Mouse (Mus musculus) forebrain, embryonic 12.5 days (tissue): ENCODE measurements around the gene Ano10. TPM values are rescaled to one million over a fixed set of nuclear protein-coding genes. Genes with fewer than 3 reads are reported as not detected.

Experiments used
- ATAC-seq: fragments of 200-750 bp; cut with Nextera tagmentation; 2 replicates; pipeline ENCODE4 v1.8.0; 2017; ENCODE audit warnings: moderate TSS enrichment; ENCODE audit not compliant: low FRiP score
- H3K27ac ChIP-seq: fragments of 300-500 bp; sonication (generic); 2 replicates; pipeline ENCODE4 v1.5.1; 2016; ENCODE audit warnings: mild to moderate bottlenecking
- H3K27me3 ChIP-seq: fragments of 300-500 bp; sonication (generic); 2 replicates; pipeline ENCODE4 v1.6.1; 2016; ENCODE audit warnings: mild to moderate bottlenecking
- H3K36me3 ChIP-seq: fragments of 300-500 bp; sonication (generic); replicated peaks from 2 replicates; pipeline ENCODE4 v1.6.1; 2016; ENCODE audit warnings: mild to moderate bottlenecking
- H3K4me1 ChIP-seq: fragments of 300-500 bp; sonication (generic); 2 replicates; pipeline ENCODE4 v1.6.1; 2016
- H3K4me2 ChIP-seq: fragments of 300-500 bp; sonication (generic); 2 replicates; pipeline ENCODE4 v1.6.1; 2016; ENCODE audit warnings: mild to moderate bottlenecking, moderate library complexity
- H3K4me3 ChIP-seq: fragments of 300-500 bp; sonication (generic); replicated peaks from 2 replicates; pipeline ENCODE4 v1.5.1; 2016; ENCODE audit warnings: mild to moderate bottlenecking
- H3K9ac ChIP-seq: fragments of 300-500 bp; sonication (generic); 2 replicates; pipeline ENCODE4 v1.6.1; 2016; ENCODE audit warnings: mild to moderate bottlenecking
- H3K9me3 ChIP-seq: fragments of 300-500 bp; sonication (generic); 2 replicates; pipeline ENCODE4 v1.6.1; 2016
- WGBS: fragments of 180-500 bp; shearing (Covaris S2); methylation state at CpG from one replicate; pipeline ENCODE4 v1.1.7; 2016; 5-methylcytosine and 5-hydroxymethylcytosine counted together
- polyA plus RNA-seq: library from polyadenylated mRNA; unstranded; fragments of >200 nt; fragmentation: Nextera tagmentation; extraction: Ambion mirVana; gene quantifications from 2 replicates; pipeline ENCODE4 v1.2.1, GENCODE M21; 2016

Gene Ano10
- polyA plus RNA-seq, 1 experiment from 2014 or later, result 37.0 TPM

DNA sequence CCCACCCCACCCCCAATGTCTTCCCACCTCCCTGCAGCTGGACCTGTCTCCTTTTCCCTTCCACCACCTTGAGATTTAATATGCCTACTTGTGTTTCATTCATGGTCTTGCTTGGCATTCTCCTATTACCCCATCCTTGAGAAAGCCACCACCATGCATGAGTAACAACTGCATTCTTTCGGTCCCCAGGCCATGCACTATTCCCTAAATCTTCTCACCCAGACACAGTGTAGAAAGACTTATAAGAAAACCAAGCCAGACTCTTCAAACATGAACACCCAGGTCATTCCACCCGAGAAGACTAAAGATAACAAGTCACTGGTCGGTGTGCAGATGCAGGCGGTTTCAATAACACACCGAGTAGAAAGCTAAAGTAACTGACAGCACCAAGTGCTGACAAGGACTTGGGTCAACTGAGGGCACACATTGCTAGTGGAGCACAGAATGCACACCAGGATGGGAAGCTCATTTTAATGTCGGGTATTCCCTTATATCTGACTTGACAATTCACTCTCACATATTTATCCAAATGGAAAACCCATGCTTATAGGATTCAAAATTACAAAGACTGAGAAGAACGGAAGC is 77.2 kb downstream of the Ano10 start:
- 89% methylated on average over 7 of the region's 7 CpGs for WGBS
- no peak for ATAC-seq
- no peak overlapping the region for H3K9ac ChIP-seq
- no peak overlapping the region for H3K4me3 ChIP-seq
- H3K4me2 ChIP-seq, result no peak overlapping the region
- no peaks in the 10 kb centered on the region for H3K36me3 ChIP-seq
- no peak overlapping the region for H3K27ac ChIP-seq
- H3K27me3 ChIP-seq, result no peaks in the 10 kb centered on the region
- no peaks in the 10 kb centered on the region for H3K4me1 ChIP-seq
- no peaks in the 10 kb centered on the region for H3K9me3 ChIP-seq

DNA sequence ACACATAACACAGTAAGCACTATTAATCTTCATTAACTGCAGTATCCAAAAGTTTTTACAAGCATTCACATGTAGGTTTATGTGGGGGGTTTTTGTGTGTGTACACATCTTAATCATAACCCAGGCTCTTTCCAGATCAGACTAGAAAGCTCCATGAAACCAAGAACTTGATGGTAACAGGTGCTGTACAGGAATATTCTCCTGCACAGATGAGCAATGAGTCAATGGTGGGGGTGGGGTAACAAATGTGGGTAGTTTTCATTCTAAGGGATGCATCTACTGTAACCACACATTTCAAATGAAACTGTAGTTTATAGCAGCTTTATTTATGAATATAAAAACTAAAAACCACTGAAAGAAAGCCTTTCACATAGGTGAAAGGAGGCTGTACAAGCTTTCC is 79.1 kb downstream of the Ano10 start:
- H3K9ac ChIP-seq, result no peak overlapping the region
- no peak overlapping the region for H3K27ac ChIP-seq
- H3K4me2 ChIP-seq, result no peak overlapping the region
- no peaks in the 10 kb centered on the region for H3K36me3 ChIP-seq
- no peak overlapping the region for H3K4me3 ChIP-seq
- H3K9me3 ChIP-seq, result no peaks in the 10 kb centered on the region
- no peaks in the 10 kb centered on the region for H3K4me1 ChIP-seq
- ATAC-seq, result no peak
- no peaks in the 10 kb centered on the region for H3K27me3 ChIP-seq

DNA sequence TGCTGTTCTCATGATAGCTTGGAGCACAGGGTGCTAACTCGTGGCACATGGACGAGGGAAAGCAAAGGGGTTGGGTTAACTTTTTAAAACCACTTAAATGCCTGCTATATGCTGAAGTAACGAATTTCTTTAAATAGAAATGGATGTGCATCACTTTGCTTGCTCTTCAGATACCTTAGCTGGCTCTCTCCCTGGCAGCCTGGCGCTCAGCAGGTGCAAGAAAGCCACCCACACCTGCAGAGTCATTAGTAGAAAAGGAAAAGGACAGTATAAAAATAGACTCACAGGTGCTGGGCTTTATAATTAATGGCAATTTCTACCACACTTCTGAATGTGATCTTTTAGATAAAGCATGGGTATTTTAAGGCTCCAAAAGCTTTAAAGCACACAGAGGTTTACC is 85.9 kb downstream of the Ano10 start:
- Histone ChIP-seq H3K9me3 (no peaks in the 10 kb centered on the region), H3K4me2 (no peak overlapping the region), H3K27ac (no peak overlapping the region), H3K4me1 (peaks cover 6% of the 10 kb centered on the region; the same call in 1 of the 2 replicates), H3K4me3 (no peak overlapping the region), H3K36me3 (no peaks in the 10 kb centered on the region), H3K27me3 (no peaks in the 10 kb centered on the region), H3K9ac (no peak overlapping the region)
- no peak for ATAC-seq
- 73% methylated on average over 4 of the region's 4 CpGs for WGBS

DNA sequence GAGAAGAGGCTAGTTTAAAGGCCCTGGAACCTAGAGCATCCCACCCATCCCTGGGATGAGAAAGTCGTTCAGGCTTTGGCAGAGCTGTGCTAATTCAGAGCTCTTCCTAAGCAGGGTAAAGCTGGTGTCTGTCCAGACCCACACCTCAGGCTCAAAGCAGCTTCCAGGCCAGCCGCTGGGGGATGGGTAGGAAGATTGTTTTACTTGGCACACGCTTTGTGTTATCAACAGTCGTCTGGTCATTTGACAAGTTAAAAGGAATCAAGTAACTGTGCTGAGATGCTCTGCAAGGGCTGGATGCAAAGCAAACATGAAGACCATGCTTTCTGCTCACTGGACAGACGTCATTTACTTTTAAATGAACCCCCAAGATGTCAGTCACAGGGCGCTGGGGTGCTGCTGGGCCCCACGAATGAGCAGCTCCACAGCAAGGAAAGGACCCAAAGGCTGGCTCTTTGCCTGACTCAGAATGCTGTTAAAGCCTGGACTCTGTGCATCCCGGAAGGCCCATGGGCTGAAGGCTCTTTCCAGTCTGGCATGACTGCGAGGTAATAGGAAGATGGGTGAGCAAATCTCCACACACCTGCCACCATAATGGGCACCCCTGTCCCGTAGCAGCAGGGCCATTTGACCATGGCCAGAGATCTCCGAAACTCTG is 88.6 kb downstream of the Ano10 start:
- Histone ChIP-seq H3K9ac (no peak overlapping the region), H3K4me2 (no peak overlapping the region), H3K4me1 (peaks cover 6% of the 10 kb centered on the region; the same call in 1 of the 2 replicates), H3K4me3 (no peak overlapping the region), H3K27ac (no peak overlapping the region), H3K9me3 (no peaks in the 10 kb centered on the region), H3K36me3 (no peaks in the 10 kb centered on the region), H3K27me3 (no peaks in the 10 kb centered on the region)
- WGBS, result 71% methylated on average over 11 of the region's 11 CpGs
- ATAC-seq, result no peak

DNA sequence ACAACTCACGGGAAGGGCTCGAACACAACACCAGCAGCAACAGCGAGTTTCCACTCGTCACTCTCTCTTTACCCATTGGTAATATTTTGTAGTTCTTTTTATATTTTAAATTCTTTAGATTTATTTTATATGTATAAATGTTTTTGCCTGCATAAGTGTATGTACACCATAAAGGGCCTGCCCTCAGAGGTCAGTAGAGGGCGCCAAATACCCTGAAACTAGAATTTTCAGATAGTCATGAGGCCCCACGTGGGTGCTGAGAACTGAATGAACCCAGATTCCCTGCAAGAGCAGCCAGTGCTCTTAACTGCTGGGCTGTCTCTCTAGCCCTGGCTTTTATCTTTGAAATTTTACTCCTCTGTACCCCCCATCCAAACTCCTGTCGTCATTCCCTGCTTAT is 89.7 kb downstream of the Ano10 start:
- no peaks in the 10 kb centered on the region for H3K36me3 ChIP-seq
- no peak overlapping the region for H3K9ac ChIP-seq
- H3K27ac ChIP-seq, result no peak overlapping the region
- no peak overlapping the region for H3K4me3 ChIP-seq
- H3K27me3 ChIP-seq, result no peaks in the 10 kb centered on the region
- WGBS, result 70% methylated on average over 7 of the region's 7 CpGs
- no peaks in the 10 kb centered on the region for H3K9me3 ChIP-seq
- H3K4me2 ChIP-seq, result no peak overlapping the region
- ATAC-seq, result no peak
- H3K4me1 ChIP-seq, result peaks cover 6% of the 10 kb centered on the region; the same call in 1 of the 2 replicates

DNA sequence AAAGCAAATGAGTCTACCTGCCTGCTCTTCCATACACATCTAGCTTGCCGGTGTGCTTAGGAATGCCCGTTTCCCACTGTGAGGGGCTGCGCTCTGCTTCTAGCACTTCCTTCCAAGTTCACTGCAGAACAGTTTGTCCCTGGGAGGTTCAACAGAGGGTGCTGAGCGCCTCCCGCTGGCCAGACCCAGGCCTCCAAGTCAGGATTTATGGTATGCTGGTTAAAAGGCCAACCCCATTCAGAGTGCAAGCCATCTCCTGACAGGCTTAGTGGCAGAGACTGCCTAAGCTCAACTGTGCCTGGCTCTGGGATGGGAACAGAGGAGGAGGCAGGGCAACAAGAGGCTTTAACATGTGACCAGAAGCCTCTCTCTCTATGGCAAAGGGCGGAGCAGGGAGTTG is 95.0 kb downstream of the Ano10 start:
- H3K4me1 ChIP-seq, result no peaks in the 10 kb centered on the region
- no peak overlapping the region for H3K9ac ChIP-seq
- no peaks in the 10 kb centered on the region; the same call in 1 of the 2 replicates for H3K36me3 ChIP-seq
- no peak overlapping the region for H3K4me3 ChIP-seq
- no peak for ATAC-seq
- no peak overlapping the region for H3K4me2 ChIP-seq
- 41% methylated on average over 6 of the region's 6 CpGs for WGBS
- H3K9me3 ChIP-seq, result no peaks in the 10 kb centered on the region
- no peak overlapping the region for H3K27ac ChIP-seq
- no peaks in the 10 kb centered on the region for H3K27me3 ChIP-seq

DNA sequence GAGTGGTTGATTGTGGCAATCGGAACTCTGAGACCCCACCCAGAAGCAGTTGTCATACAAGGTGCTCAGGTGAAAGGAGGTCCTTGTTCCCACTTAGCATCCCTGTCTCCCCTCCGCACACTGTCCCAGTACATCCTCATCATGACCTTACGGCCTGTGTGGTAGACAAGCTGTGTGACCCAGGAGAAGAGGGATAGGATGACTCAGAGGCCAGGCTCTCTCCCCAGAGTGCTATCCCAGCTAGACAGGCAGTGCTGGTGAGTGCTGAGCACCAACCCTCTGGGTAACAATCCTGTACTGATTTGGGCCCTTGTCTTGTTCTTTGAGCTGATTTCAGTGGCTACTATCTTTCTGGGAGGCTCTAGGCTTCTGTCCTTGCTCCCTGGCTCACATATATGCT is 95.6 kb downstream of the Ano10 start:
- 98% methylated on average over 3 of the region's 3 CpGs for WGBS
- Histone ChIP-seq H3K36me3 (no peaks in the 10 kb centered on the region; the same call in 1 of the 2 replicates), H3K27me3 (no peaks in the 10 kb centered on the region), H3K9ac (no peak overlapping the region), H3K4me3 (no peak overlapping the region), H3K27ac (no peak overlapping the region), H3K9me3 (no peaks in the 10 kb centered on the region), H3K4me2 (no peak overlapping the region), H3K4me1 (no peaks in the 10 kb centered on the region)
- ATAC-seq, result no peak

DNA sequence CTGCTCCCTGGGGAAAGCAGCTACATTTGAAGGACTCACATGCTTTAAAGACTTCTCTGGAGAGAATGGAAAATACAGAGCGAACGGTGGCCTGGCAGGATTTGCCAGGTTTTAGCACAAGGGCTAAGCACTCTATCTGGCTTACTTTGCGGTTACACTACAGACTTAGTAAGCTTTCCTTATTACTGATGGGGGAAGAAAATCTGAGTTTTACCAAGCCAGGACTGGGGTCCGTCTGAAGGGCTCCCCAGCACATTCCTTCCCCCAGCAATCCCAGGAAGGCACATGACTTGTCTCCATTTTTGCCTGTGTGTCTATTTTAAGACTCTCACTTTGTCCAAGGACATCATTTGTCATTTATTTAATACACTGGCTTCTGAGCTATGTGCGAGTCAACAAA is 97.2 kb downstream of the Ano10 start:
- WGBS, result 91% methylated on average over 5 of the region's 5 CpGs
- H3K4me2 ChIP-seq, result no peak overlapping the region
- H3K4me1 ChIP-seq, result no peaks in the 10 kb centered on the region
- ATAC-seq, result no peak
- H3K27ac ChIP-seq, result no peak overlapping the region
- H3K9me3 ChIP-seq, result no peaks in the 10 kb centered on the region
- H3K27me3 ChIP-seq, result no peaks in the 10 kb centered on the region
- H3K4me3 ChIP-seq, result no peak overlapping the region
- no peaks in the 10 kb centered on the region; the same call in 1 of the 2 replicates for H3K36me3 ChIP-seq
- H3K9ac ChIP-seq, result no peak overlapping the region

DNA sequence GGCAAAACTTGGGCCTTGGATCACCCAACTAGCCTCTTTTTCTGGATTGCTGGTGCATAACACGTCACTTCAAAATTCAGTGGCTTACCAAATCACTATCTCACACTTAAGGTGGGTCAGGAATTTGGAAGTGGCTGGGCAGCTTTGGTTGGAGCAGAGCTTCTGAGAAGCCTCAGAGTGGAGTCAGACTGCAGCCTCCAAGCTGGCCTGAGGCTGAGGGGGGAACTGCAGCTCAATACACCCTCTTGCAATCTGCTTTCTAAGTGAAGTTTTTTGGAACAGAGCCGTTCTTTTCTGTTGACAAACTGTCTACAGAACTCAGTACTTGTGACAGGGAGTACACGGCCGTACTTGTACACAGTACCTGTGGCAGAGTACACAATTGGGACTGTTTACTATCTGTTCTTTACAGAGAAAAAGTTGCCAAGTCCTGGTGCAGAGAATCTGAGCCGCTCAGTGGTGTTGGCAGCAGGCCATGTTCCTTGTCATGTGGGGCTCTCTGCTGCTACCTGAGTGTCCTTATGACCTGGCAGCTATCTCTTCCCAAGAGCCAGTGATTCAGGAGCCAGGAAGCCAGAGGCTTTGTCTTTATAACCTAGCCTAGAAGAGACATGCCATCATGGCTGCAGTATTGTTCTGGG is 99.1 kb downstream of the Ano10 start:
- WGBS, result 88% methylated on average over 5 of the region's 5 CpGs
- H3K9ac ChIP-seq, result no peak overlapping the region

DNA sequence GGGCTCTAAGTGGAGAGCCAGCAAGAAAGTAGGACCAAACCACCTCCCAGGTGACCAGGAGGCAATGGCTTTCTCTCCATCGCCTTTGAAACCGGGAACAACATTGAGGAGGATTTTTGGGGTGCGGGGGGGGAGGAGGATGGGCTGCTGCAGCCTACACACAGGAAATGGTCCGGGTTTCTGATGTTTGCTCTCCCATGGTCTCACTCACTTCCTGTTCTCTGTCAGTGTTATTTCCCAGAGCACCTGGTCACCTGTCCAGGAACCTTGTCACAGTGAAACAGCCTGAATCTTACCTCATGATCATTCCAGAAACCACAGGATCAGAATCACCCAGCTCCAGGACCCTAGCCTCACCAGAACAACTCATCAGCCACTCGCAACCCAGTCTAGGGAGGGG is 100.4 kb downstream of the Ano10 start:
- Histone ChIP-seq H3K9ac (no peak overlapping the region), H3K4me1 (no peaks in the 10 kb centered on the region), H3K9me3 (no peaks in the 10 kb centered on the region), H3K4me3 (no peak overlapping the region), H3K36me3 (no peaks in the 10 kb centered on the region; the same call in 1 of the 2 replicates), H3K4me2 (no peak overlapping the region), H3K27me3 (no peaks in the 10 kb centered on the region), H3K27ac (no peak overlapping the region)
- ATAC-seq, result no peak
- WGBS, result 91% methylated on average over 5 of the region's 5 CpGs

More for the DNA sequence above, 99.1 kb downstream of the Ano10 start:
- Histone ChIP-seq H3K4me3 (no peak overlapping the region), H3K36me3 (no peaks in the 10 kb centered on the region; the same call in 1 of the 2 replicates), H3K27me3 (no peaks in the 10 kb centered on the region), H3K4me1 (no peaks in the 10 kb centered on the region), H3K4me2 (no peak overlapping the region), H3K9me3 (no peaks in the 10 kb centered on the region), H3K27ac (no peak overlapping the region)
- ATAC-seq, result no peak

DNA sequence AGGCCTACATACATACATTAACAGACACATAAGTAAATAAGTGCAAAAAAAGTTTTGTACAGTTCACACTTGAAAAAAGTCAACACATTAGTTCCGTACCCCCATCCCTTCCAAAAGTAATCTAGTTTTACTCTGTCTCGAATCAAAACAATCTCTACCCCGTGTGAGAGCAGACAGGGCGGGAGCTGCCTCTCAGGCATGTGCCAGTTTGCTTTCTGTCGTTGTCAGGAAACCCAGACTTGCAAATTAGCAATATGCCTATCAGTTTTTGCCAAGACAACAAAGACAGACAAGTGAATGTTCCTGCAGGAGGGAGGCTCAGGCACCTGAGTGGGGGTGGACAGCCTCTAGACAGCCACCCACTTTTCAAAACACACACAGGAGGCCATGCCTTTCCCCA is 100.9 kb downstream of the Ano10 start:
- 90% methylated on average over 5 of the region's 5 CpGs for WGBS
- H3K4me1 ChIP-seq, result no peaks in the 10 kb centered on the region
- no peaks in the 10 kb centered on the region for H3K9me3 ChIP-seq
- no peak for ATAC-seq
- no peak overlapping the region for H3K9ac ChIP-seq
- no peak overlapping the region for H3K4me3 ChIP-seq
- H3K27ac ChIP-seq, result no peak overlapping the region
- H3K4me2 ChIP-seq, result no peak overlapping the region
- no peaks in the 10 kb centered on the region for H3K27me3 ChIP-seq
- no peaks in the 10 kb centered on the region; the same call in 1 of the 2 replicates for H3K36me3 ChIP-seq

DNA sequence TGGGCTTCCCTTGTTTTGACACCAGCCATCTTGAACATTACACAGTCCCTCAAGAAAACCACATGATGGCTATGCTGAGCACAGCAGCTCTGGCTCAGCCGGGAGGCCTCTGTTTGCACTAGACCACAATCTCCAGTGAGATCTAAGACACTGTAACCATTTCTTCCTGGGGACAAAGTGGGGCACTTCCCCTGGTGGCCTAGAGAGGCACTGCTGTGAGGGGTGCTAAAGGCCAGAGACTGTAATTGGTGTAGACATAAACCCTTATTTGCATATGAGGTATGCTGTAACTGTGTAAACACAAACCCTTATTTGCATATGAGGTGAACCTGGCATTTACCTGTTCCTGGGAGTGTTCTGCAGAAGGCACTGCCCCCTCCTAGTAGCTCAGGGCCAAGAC is 105.5 kb downstream of the Ano10 start:
- 67% methylated on average over 1 of the region's 1 CpGs for WGBS
- Histone ChIP-seq H3K27ac (no peak overlapping the region), H3K4me3 (no peak overlapping the region), H3K27me3 (no peaks in the 10 kb centered on the region), H3K36me3 (no peaks in the 10 kb centered on the region), H3K4me1 (no peaks in the 10 kb centered on the region), H3K9me3 (no peaks in the 10 kb centered on the region), H3K9ac (no peak overlapping the region), H3K4me2 (no peak overlapping the region)
- ATAC-seq, result no peak

DNA sequence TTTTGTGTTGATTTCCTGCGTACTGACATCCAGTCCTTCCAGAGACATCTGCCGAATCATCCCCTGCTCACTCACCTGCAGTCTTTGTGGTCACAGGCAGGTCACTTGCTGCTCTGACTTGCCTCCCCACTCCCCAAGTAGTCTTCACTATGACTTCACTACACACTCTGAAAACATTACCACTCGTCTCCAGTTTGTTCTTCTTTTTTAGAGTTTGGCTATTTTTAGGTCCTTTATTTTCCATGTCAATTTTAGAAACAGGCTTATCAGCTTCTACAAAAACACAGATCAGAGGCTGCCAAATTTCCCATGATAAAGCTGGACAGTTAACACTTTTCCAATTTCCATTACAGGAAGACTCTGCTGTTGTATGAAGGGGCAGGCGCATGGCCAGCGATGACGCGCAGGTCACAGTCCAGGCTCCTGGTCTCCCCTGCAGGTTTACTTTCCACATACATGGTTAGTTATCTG is 106.7 kb downstream of the Ano10 start:
- H3K4me3 ChIP-seq, result no peak overlapping the region

More for the DNA sequence above, 106.7 kb downstream of the Ano10 start:
- WGBS, result 91% methylated on average over 7 of the region's 7 CpGs
- H3K4me1 ChIP-seq, result no peaks in the 10 kb centered on the region
- no peak overlapping the region for H3K9ac ChIP-seq
- no peak overlapping the region for H3K27ac ChIP-seq
- H3K9me3 ChIP-seq, result no peaks in the 10 kb centered on the region
- H3K27me3 ChIP-seq, result no peaks in the 10 kb centered on the region
- no peak overlapping the region for H3K4me2 ChIP-seq
- no peaks in the 10 kb centered on the region for H3K36me3 ChIP-seq
- no peak for ATAC-seq
